Mouse (Mus musculus) E14TG2a.4 (cell line): ENCODE data around the gene Rhox4g.
A peak's percentile ranks its signal among the peaks of the same experiment; 100 is the strongest.
"Not testable (repeated sequence)": the region's sequence is repeated elsewhere in the genome, so short reads cannot be mapped to it uniquely, and the experiment has no call there.

Experiments used
- H3K27me3 ChIP-seq: 2 replicates; pipeline ENCODE4 v1.6.1; 2014; ENCODE audit warnings: low read length, control low read depth; ENCODE audit not compliant: insufficient read depth
- H3K36me3 ChIP-seq: 2 replicates; pipeline ENCODE4 v1.6.1; 2014; ENCODE audit warnings: low read length, control low read depth; ENCODE audit not compliant: insufficient read depth
- H3K4me1 ChIP-seq: replicated peaks from 2 replicates; pipeline ENCODE4 v1.6.1; 2014; ENCODE audit warnings: low read depth, low read length, control low read depth
- H3K4me3 ChIP-seq: replicated peaks from 2 replicates; pipeline ENCODE4 v1.5.1; 2014; ENCODE audit warnings: mild to moderate bottlenecking, low read length
- H3K9me3 ChIP-seq: 2 replicates; pipeline ENCODE4 v1.6.1; 2014; ENCODE audit warnings: low read length, control low read depth
- CTCF ChIP-seq: conservative IDR thresholded peaks from 2 replicates; pipeline ENCODE4 v1.5.1; 2014; ENCODE audit warnings: low read length
- NANOG ChIP-seq: IDR thresholded peaks from 2 replicates; pipeline ENCODE4 v1.6.1; 2014; ENCODE audit warnings: borderline replicate concordance, low read length, mixed read lengths
- POU5F1 ChIP-seq: IDR thresholded peaks from 2 replicates; pipeline ENCODE4 v1.6.1; 2014; ENCODE audit warnings: low read length, borderline replicate concordance

Rhox4g gene

DNA sequence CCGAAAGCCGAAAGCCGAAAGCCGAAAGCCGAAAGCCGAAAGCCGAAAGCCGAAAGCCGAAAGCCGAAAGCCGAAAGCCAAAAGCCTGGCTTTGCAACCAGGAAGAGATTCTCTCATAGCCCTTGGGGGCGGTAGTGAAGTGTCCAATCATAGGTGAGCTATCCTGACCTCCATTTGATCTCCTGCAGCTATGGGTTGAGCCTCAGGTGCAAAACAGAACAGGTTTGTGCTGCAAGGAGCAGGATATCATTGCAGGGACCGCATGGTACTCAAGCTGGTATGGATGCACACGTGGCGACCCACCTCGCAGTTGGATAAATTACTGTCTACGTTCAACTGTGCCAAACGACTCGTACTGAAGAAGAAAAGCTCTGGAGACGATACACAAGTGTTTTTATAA is at the start of gene Rhox4g:
Gene Rhox4g (minus strand): TSS at position 101 of the 400 bp plus-strand sequence.
- not testable (repeated sequence) for H3K36me3 ChIP-seq, H3K4me3 ChIP-seq, H3K4me1 ChIP-seq, H3K9me3 ChIP-seq, H3K27me3 ChIP-seq

DNA sequence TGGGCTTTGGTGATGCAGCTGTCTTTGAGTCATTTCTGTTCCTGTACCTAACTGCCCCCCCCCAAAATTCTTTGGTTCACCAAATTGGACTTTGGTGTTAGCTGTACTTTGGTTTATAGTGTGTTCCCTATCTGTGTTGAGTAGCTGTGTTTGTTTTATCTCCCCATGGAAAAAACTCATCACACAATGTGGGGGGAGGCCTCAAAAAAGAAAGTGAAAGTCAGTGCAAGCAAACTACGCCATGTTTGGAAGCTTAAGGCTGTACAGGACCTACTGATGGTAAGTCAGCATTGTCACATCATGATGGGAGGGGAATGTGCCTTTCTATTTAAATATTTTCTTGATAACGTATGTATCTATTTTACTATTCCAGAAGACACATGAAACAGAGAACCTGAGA is 41.1 kb upstream of the Rhox4g start:
- no peaks in the 10 kb centered on the region for H3K27me3 ChIP-seq
- no peaks in the 10 kb centered on the region for H3K4me1 ChIP-seq
- no peak overlapping the region for H3K4me3 ChIP-seq
- no peaks in the 10 kb centered on the region for H3K9me3 ChIP-seq
- TF ChIP-seq CTCF (no peak), POU5F1 (no peak), NANOG (no peak)
- no peaks in the 10 kb centered on the region for H3K36me3 ChIP-seq

DNA sequence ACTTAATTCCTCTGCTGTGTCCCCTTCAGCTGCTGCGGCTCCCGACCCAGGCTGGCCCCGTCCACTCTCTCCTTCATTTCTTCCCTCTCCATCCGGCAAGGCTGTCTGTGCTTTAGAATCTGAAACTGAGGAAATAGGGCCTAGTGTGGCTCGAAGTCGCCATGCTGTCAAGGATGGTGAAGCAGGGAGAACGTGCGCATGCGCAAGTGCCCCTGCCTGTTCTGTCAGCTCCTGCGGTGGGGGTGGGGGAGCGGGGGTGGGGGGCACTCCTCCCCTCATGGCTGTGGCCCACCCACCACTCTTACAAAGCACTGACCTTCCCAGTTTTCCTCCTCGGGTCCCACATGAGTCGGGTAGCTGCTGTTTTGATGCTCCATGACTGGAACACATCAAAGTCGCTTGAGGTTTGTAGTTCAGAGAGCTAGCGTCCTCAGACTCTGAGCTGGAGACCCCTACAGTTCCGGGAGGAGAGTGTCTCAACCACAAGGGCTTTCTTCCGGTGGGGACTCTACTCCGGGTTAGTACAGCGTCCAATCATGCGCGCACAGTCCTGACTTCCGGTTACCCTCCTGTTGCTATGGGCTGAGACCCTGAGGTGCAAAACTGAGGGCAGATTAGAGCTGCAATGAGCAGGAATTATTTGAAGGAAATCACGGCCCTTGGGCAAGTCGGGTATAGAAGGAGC is 32.0 kb upstream of the Rhox4g start:
- H3K9me3 ChIP-seq: no peaks in the 10 kb centered on the region
- no peaks in the 10 kb centered on the region for H3K36me3 ChIP-seq
- TF ChIP-seq NANOG (no peak), POU5F1 (no peak), CTCF (no peak)
- H3K4me3 ChIP-seq: 0 out of 2 replicates have a peak overlapping the region, but pooled peaks have one; percentile 26
- no peaks in the 10 kb centered on the region for H3K27me3 ChIP-seq
- H3K4me1 ChIP-seq: no peaks in the 10 kb centered on the region

DNA sequence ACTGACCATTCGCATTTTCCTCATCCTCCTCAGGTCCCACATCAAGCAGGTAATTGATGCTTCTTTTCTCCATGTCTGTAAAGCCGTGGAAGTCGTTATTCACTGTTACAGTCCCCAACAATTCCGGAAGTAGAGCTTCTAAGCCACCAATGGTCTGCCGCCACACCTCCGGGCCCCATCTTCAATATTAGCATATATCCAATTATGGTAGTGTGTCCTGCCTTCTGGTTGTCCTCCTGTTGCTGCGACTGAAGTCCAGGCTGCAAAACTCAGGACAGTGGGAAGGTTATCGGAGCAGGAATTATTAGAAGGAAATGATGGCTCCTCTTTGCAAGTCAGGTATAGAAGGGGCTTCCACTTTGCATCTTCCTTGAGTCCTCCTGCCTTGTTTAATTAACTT is 22.1 kb upstream of the Rhox4g start, which contains the start of gene Rhox2h:
Gene Rhox2h (minus strand): TSS at position 101 of the 400 bp plus-strand sequence.
- H3K4me1 ChIP-seq, H3K9me3 ChIP-seq, H3K36me3 ChIP-seq, H3K27me3 ChIP-seq, H3K4me3 ChIP-seq: not testable (repeated sequence)

DNA sequence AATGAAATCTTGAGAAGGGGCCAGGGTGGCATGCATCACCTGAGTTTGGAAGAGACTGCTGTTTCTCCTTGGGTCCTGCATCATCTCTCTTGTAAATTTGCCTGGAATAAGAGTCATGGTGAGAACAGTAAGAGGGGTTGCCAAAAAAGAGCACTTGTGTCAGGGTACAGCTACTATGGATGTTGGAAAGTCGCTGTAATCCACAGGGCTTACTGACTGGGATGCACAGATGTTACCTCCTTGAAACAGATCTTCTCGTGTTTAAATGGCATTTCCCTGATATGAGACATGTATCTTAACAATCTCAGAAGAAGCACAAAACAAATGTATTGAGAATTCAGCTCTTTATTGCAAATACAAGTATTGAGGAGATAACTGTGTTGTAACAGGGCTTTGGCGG is 17.5 kb upstream of the Rhox4g start, which contains the start of gene Rhox3h:
Gene Rhox3h (minus strand): TSS at position 101 of the 400 bp plus-strand sequence.
- not testable (repeated sequence) for H3K4me3 ChIP-seq, H3K36me3 ChIP-seq, H3K4me1 ChIP-seq, H3K27me3 ChIP-seq, H3K9me3 ChIP-seq

DNA sequence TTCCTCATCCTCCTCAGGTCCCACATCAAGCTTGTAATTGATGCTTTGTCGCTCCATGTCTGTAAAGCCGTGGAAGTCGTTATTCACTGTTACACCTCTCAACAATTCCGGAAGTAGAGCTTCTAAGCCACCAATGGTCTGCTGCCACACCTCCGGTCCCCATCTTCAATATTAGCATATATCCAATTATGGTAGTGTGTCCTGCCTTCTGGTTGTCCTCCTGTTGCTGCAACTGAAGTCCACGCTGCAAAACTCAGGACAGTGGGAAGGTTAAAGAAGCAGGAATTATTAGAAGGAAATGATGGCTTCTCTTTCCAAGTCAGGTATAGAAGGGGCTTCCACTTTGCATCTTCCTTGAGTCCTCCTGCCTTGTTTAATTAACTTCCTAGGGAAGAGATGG is 7.8 kb downstream of the Rhox4g start, which contains the start of gene Rhox2g:
Gene Rhox2g (minus strand): TSS at position 101 of the 400 bp plus-strand sequence.
- H3K9me3 ChIP-seq, H3K36me3 ChIP-seq, H3K27me3 ChIP-seq, H3K4me1 ChIP-seq, H3K4me3 ChIP-seq: not testable (repeated sequence)

DNA sequence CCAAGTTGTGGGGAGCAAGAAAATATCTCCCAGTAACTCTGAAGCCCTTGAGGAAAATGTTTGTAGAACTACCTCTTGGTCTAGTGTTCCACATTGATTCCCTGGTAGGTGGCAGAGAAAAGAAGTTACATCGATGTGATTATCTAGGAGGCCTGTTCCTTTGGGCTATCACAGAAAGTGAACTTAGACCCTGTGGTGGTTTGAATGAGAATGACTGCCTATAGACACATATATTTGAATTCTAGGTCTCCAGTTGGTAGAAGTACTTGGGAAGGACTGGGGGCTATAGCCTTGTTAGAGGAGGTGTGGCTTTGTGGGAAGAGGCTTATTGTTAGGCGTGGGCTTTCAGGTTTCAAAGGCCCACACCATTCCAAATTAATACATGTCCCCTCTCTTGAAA is 22.6 kb downstream of the Rhox4g start, which contains the start of gene Rhox3g:
Gene Rhox3g (minus strand): TSS at position 101 of the 400 bp plus-strand sequence.
- not testable (repeated sequence) for H3K9me3 ChIP-seq, H3K4me1 ChIP-seq, H3K4me3 ChIP-seq, H3K27me3 ChIP-seq, H3K36me3 ChIP-seq

DNA sequence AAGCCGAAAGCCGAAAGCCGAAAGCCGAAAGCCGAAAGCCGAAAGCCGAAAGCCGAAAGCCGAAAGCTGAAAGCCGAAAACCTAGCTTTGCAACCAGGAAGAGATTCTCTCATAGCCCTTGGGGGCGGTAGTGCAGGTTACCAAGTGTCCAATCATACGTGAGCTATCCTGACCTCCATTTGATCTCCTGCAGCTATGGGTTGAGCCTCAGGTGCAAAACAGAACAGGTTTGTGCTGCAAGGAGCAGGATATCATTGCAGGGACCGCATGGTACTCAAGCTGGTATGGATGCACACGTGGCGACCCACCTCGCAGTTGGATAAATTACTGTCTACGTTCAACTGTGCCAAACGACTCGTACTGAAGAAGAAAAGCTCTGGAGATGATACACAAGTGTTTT is 43.5 kb downstream of the Rhox4g start, which contains the start of gene Rhox4f:
Gene Rhox4f (minus strand): TSS at position 101 of the 400 bp plus-strand sequence.
- not testable (repeated sequence) for H3K27me3 ChIP-seq, H3K4me1 ChIP-seq, H3K9me3 ChIP-seq, H3K4me3 ChIP-seq, H3K36me3 ChIP-seq
